Mouse (Mus musculus) forebrain, embryonic 16.5 days (tissue): Measurements from ENCODE around the gene Lysmd3. TPM values are rescaled to one million over a fixed set of nuclear protein-coding genes. Genes with fewer than 3 reads are reported as not detected.
"Not testable (repeated sequence)": the region's sequence is repeated elsewhere in the genome, so short reads cannot be mapped to it uniquely, and the experiment has no call there.

Source experiments
- ATAC-seq: fragments of 200-750 bp; cut with Nextera tagmentation; 2 replicates; pipeline ENCODE4 v1.8.0; 2017; ENCODE audit warnings: mild to moderate bottlenecking, moderate library complexity
- H3K27ac ChIP-seq: fragments of 300-500 bp; sonication (generic); 2 replicates; pipeline ENCODE4 v1.5.1; 2014; ENCODE audit warnings: low read length, control low read depth
- H3K27me3 ChIP-seq: fragments of 300-500 bp; sonication (generic); replicated peaks from 2 replicates; pipeline ENCODE4 v1.6.1; 2014; ENCODE audit warnings: low read length; ENCODE audit not compliant: control insufficient read depth, insufficient read depth
- H3K36me3 ChIP-seq: fragments of 300-500 bp; sonication (generic); 2 replicates; pipeline ENCODE4 v1.6.1; 2014; ENCODE audit not compliant: control insufficient read depth, insufficient read depth
- H3K4me1 ChIP-seq: fragments of 300-500 bp; sonication (generic); replicated peaks from 2 replicates; pipeline ENCODE4 v1.6.1; 2014; ENCODE audit warnings: low read length; ENCODE audit not compliant: control insufficient read depth, insufficient read depth
- H3K4me2 ChIP-seq: fragments of 300-500 bp; sonication (generic); 2 replicates; pipeline ENCODE4 v1.6.1; 2014; ENCODE audit warnings: mild to moderate bottlenecking, low read length, control low read depth
- H3K4me3 ChIP-seq: fragments of 300-500 bp; sonication (generic); replicated peaks from 2 replicates; pipeline ENCODE4 v1.5.1; 2014; ENCODE audit warnings: mild to moderate bottlenecking, low read length, control low read depth
- H3K9ac ChIP-seq: fragments of 300-500 bp; sonication (generic); replicated peaks from 2 replicates; pipeline ENCODE4 v1.6.1; 2014; ENCODE audit warnings: low read depth, low read length, control low read depth
- H3K9me3 ChIP-seq: fragments of 300-500 bp; sonication (generic); 2 replicates; pipeline ENCODE4 v1.6.1; 2016; ENCODE audit warnings: low read length; ENCODE audit not compliant: control insufficient read depth
- whole genome bisulfite sequencing: fragments of 180-500 bp; shearing (Covaris S2); extraction: QIAGEN DNeasy Blood & Tissue Kit; methylation state at CpG from one replicate; pipeline ENCODE4 v1.1.7; 2014; 5-methylcytosine and 5-hydroxymethylcytosine counted together
- polyA plus RNA-seq: library from polyadenylated mRNA; unstranded; fragments of >200 nt; fragmentation: Nextera tagmentation; extraction: Ambion mirVana; gene quantifications from 2 replicates; pipeline ENCODE4 v1.2.1, GENCODE M21; 2015

Gene Lysmd3
- 20.3 and 27.9 TPM in 2 replicates for polyA plus RNA-seq

GRCm38 (mm10) chr13:81657351-81658052 lies at the start of gene Lysmd3:
Lysmd3 (plus strand) TSS chr13:81657663.
- Histone ChIP-seq H3K4me1 (peaks cover 15% of the 10 kb centered on the region), H3K9ac (peak within 1 kb of the TSS; percentile 90), H3K27ac (peak within 1 kb of the TSS; percentile 86), H3K4me3 (peak within 1 kb of the TSS; percentile 80), H3K36me3 (no peaks in the 10 kb centered on the region), H3K27me3 (no peaks in the 10 kb centered on the region), H3K4me2 (peak within 1 kb of the TSS; percentile 68), H3K9me3 (no peaks in the 10 kb centered on the region)
- WGBS = under 1% methylated on average over 73 of the region's 73 CpGs
- peak; percentile 99 for ATAC-seq

- Histone ChIP-seq H3K4me3 (no peak overlapping the region), H3K4me2 (no peak overlapping the region), H3K4me1 (no peaks in the 10 kb centered on the region), H3K36me3 (no peaks in the 10 kb centered on the region; the same call in 1 of the 2 replicates), H3K9ac (no peak overlapping the region), H3K27me3 (no peaks in the 10 kb centered on the region), H3K27ac (no peak overlapping the region), H3K9me3 (no peaks in the 10 kb centered on the region)
- no peak for ATAC-seq
- WGBS = 86% methylated on average over 4 of the region's 4 CpGs
Observed at GRCm38 (mm10) chr13:81610349-81610748, 47.1 kb upstream of the Lysmd3 start.

- not testable (repeated sequence) for H3K9ac ChIP-seq, H3K9me3 ChIP-seq, ATAC-seq, H3K27ac ChIP-seq, H3K27me3 ChIP-seq, H3K4me2 ChIP-seq, H3K4me3 ChIP-seq, H3K36me3 ChIP-seq
- H3K4me1 ChIP-seq = peaks cover 15% of the 10 kb centered on the region
- WGBS = 4% methylated on average over 1 of the region's 1 CpGs
Observed at GRCm38 (mm10) chr13:81627861-81628260, 29.6 kb upstream of the Lysmd3 start.

- peaks cover 20% of the 10 kb centered on the region for H3K4me1 ChIP-seq
- H3K9me3 ChIP-seq = no peaks in the 10 kb centered on the region
- peak overlapping the region; percentile 20; the same call in 1 of the 2 replicates for H3K27ac ChIP-seq
- H3K9ac ChIP-seq = no peak overlapping the region
- H3K36me3 ChIP-seq = no peaks in the 10 kb centered on the region
- H3K27me3 ChIP-seq = no peaks in the 10 kb centered on the region
- WGBS = 4% methylated on average over 2 of the region's 2 CpGs
- peak; percentile 59 for ATAC-seq
- no peak overlapping the region for H3K4me3 ChIP-seq
- H3K4me2 ChIP-seq = no peak overlapping the region
Observed at GRCm38 (mm10) chr13:81628631-81629190, 28.8 kb upstream of the Lysmd3 start.

- Histone ChIP-seq H3K27ac (peak overlapping the region; percentile 81), H3K36me3 (no peaks in the 10 kb centered on the region), H3K9ac (no peak overlapping the region), H3K27me3 (no peaks in the 10 kb centered on the region), H3K4me2 (no peak overlapping the region), H3K4me1 (peaks cover 20% of the 10 kb centered on the region), H3K4me3 (no peak overlapping the region), H3K9me3 (no peaks in the 10 kb centered on the region)
- peak; percentile 61 for ATAC-seq
- WGBS = 14% methylated on average over 3 of the region's 3 CpGs
Observed at GRCm38 (mm10) chr13:81629395-81629794, 28.1 kb upstream of the Lysmd3 start.

GRCm38 (mm10) chr13:81630566-81630965 lies 26.9 kb upstream of the Lysmd3 start:
- H3K4me3 ChIP-seq = no peak overlapping the region
- no peak for ATAC-seq
- no peak overlapping the region for H3K9ac ChIP-seq
- no peaks in the 10 kb centered on the region for H3K9me3 ChIP-seq
- WGBS = 4% methylated on average over 5 of the region's 5 CpGs
- no peaks in the 10 kb centered on the region for H3K27me3 ChIP-seq
- peak overlapping the region; percentile 34 for H3K4me2 ChIP-seq
- H3K4me1 ChIP-seq = peaks cover 20% of the 10 kb centered on the region
- H3K36me3 ChIP-seq = no peaks in the 10 kb centered on the region
- no peak overlapping the region for H3K27ac ChIP-seq

- WGBS = 1% methylated on average over 42 of the region's 42 CpGs
- peak; percentile 93 for ATAC-seq
- H3K4me2 ChIP-seq = peak within 1 kb of the TSS; percentile 63
- H3K27me3 ChIP-seq = no peaks in the 10 kb centered on the region
- peak within 1 kb of the TSS; percentile 36 for H3K9ac ChIP-seq
- H3K9me3 ChIP-seq = no peaks in the 10 kb centered on the region
- peak within 1 kb of the TSS; percentile 45 for H3K4me3 ChIP-seq
- peaks cover 17% of the 10 kb centered on the region for H3K4me1 ChIP-seq
- no peak within 1 kb of the TSS for H3K27ac ChIP-seq
- H3K36me3 ChIP-seq = no peaks in the 10 kb centered on the region
Observed at GRCm38 (mm10) chr13:81632720-81633415, 24.6 kb upstream of the Lysmd3 start, which contains the start of gene Adgrv1. Adgrv1 (minus strand) TSS chr13:81633154.

- 5% methylated on average over 4 of the region's 4 CpGs for WGBS
- ATAC-seq = peak; percentile 44
- H3K4me1 ChIP-seq = peaks cover 4% of the 10 kb centered on the region; the same call in 1 of the 2 replicates
- H3K9ac ChIP-seq = no peak overlapping the region
- no peaks in the 10 kb centered on the region for H3K36me3 ChIP-seq
- no peaks in the 10 kb centered on the region for H3K27me3 ChIP-seq
- H3K27ac ChIP-seq = no peak overlapping the region
- no peak overlapping the region for H3K4me2 ChIP-seq
- H3K9me3 ChIP-seq = no peaks in the 10 kb centered on the region
- no peak overlapping the region for H3K4me3 ChIP-seq
Observed at GRCm38 (mm10) chr13:81639624-81640023, 17.8 kb upstream of the Lysmd3 start.

- Histone ChIP-seq H3K4me1 (peaks cover 4% of the 10 kb centered on the region; the same call in 1 of the 2 replicates), H3K27me3 (no peaks in the 10 kb centered on the region), H3K9me3 (no peaks in the 10 kb centered on the region), H3K4me2 (no peak overlapping the region), H3K4me3 (no peak overlapping the region), H3K36me3 (no peaks in the 10 kb centered on the region), H3K9ac (no peak overlapping the region), H3K27ac (no peak overlapping the region)
- peak; percentile 42; the same call in 1 of the 2 replicates for ATAC-seq
- 18% methylated on average over 6 of the region's 6 CpGs for WGBS
Observed at GRCm38 (mm10) chr13:81640881-81641280, 16.6 kb upstream of the Lysmd3 start.
